24 mouse cellular contexts compared by ENCODE assay signal in the genomic region with DNA sequence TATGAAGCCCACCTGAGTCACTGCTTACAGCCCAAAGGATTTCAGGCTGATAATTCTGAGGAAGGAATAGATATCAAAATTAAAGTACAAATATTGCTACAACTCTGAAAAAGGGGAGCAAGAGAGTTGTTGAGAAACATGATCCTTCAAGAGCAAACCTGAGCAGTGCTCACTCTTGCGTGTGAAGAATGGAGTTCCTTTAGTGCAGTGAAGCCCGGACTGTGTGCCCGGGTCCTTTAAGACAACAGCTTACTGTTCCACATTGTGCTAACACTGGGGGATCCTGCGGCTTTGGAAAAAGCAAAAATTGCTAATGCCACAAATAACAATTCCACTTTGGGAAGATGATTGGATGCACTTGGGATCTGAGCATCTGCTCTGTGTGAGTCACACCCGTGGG.
"Had no signal": no experiment of that assay in that cellular context is flagged by ENCODE, and none has a peak within 500 bp of the region (broad histone marks: within the 10 kb centered on the region; RNA-seq: fewer than 3 reads in every experiment).

No protein-coding gene starts in this region.

- H3K9ac ChIP-seq: liver, embryonic 13.5 days; neural tube, embryonic 12.5 days; neural tube, embryonic 15.5 days; stomach, embryonic 15.5 days had no signal

- H3K27ac ChIP-seq: layer of hippocampus, adult 2 months; left cerebral cortex, adult 2 months; liver, embryonic 13.5 days; neural tube, embryonic 12.5 days; neural tube, embryonic 15.5 days; stomach, embryonic 15.5 days had no signal

- ATAC-seq: intestine, embryonic 16.5 days had no signal

- H3K36me3 ChIP-seq: liver, embryonic 13.5 days; neural tube, embryonic 12.5 days; neural tube, embryonic 15.5 days; stomach, embryonic 15.5 days had no signal

- H3K4me1 ChIP-seq: liver, embryonic 13.5 days; stomach, embryonic 15.5 days had no signal

- H3K4me3 ChIP-seq: layer of hippocampus, adult 2 months; left cerebral cortex, adult 2 months; liver, embryonic 13.5 days; neural tube, embryonic 12.5 days; neural tube, embryonic 15.5 days; stomach, embryonic 15.5 days had no signal

- H3K27me3 ChIP-seq: liver, embryonic 13.5 days; neural tube, embryonic 12.5 days; neural tube, embryonic 15.5 days; stomach, embryonic 15.5 days had no signal

- H3K9me3 ChIP-seq: liver, embryonic 13.5 days; neural tube, embryonic 12.5 days; neural tube, embryonic 15.5 days; stomach, embryonic 15.5 days had no signal

- H3K4me2 ChIP-seq: liver, embryonic 13.5 days; midbrain, embryonic 11.5 days; neural tube, embryonic 12.5 days; neural tube, embryonic 15.5 days; stomach, embryonic 15.5 days had no signal

- DNase-seq: kidney, adult 2 months; kidney, postnatal 14 days; kidney, postnatal 4 days; layer of hippocampus, adult 9-11 months; layer of hippocampus, postnatal 36 days; liver, embryonic 13.5 days; lung, adult 2 months; lung, postnatal 14 days; lung, postnatal 4 days; midbrain, embryonic 14.5 days; right cerebral cortex, adult 18-20 months; right cerebral cortex, postnatal 14 days; right cerebral cortex, postnatal 4 days; spleen, adult 18-20 months; thymus, adult 18-20 months; thymus, postnatal 14 days; thymus, postnatal 4 days had no signal
